Mouse (Mus musculus): ENCODE data around the gene Per2.

GRCm38 (mm10) chr1:91381091-91381471 is 78.0 kb downstream of the Per2 start:
- no peak for TF ChIP-seq CTCF (IDR thresholded peaks at IDR 0.05; ENCODE audit: low read depth, low read length)
- TF ChIP-seq POLR2A (IDR thresholded peaks at IDR 0.05; ENCODE audit: borderline replicate concordance, low read depth, low read length), result no peak
